Mouse (Mus musculus) myocyte (in vitro differentiated cells): ENCODE measurements around the gene Prrt2. TPM values are rescaled to one million over a fixed set of nuclear protein-coding genes. Genes with fewer than 3 reads are reported as not detected.
A peak's percentile ranks its signal among the peaks of the same experiment; 100 is the strongest.

ENCODE experiments used
- H3K27me3 ChIP-seq: one replicate; pipeline ENCODE4 v1.6.1; 2011; ENCODE audit not compliant: control insufficient read depth, insufficient read depth, insufficient read length
- H3K36me3 ChIP-seq: one replicate; pipeline ENCODE4 v1.6.1; 2011; ENCODE audit not compliant: control insufficient read depth, insufficient read depth
- H3K4me2 ChIP-seq: one replicate; pipeline ENCODE4 v1.6.1; 2011; ENCODE audit warnings: low read depth, control low read depth
- H3K4me3 ChIP-seq: one replicate; pipeline ENCODE4 v1.5.1; 2011; ENCODE audit warnings: mild to moderate bottlenecking, control low read depth, moderate library complexity
- H3K79me2 ChIP-seq: one replicate; pipeline ENCODE4 v1.6.1; 2011; ENCODE audit not compliant: control insufficient read depth, insufficient read depth
- H3ac ChIP-seq: one replicate; pipeline ENCODE4 v1.6.1; 2011; ENCODE audit not compliant: control insufficient read depth, insufficient read length
- CEBPB ChIP-seq: IDR thresholded peaks from 2 replicates; pipeline ENCODE4 v1.6.1; 2011; ENCODE audit warnings: mild to moderate bottlenecking, moderate library complexity; ENCODE audit not compliant: poor library complexity, insufficient read depth, severe bottlenecking
- E2F4 ChIP-seq: IDR thresholded peaks from one replicate; pipeline ENCODE4 v1.6.1; 2011; ENCODE audit warnings: mild to moderate bottlenecking, control low read depth, moderate library complexity; ENCODE audit not compliant: insufficient read depth
- MAX ChIP-seq: IDR thresholded peaks from one replicate; pipeline ENCODE4 v1.6.1; 2011; ENCODE audit warnings: low read depth, mild to moderate bottlenecking, control low read depth
- MYOD1 ChIP-seq, 3 experiments: IDR thresholded peaks; one replicate each; pipeline ENCODE4 v1.6.1; 2011; ENCODE audit warnings: control low read depth in 2 of 3, low read depth in 2 of 3, mild to moderate bottlenecking in 2 of 3, moderate library complexity in 1 of 3; ENCODE audit not compliant: insufficient read length in 2 of 3, control insufficient read depth in 1 of 3
- POLR2A ChIP-seq: IDR thresholded peaks from one replicate; pipeline ENCODE4 v1.6.1; 2011; ENCODE audit warnings: low read depth, mild to moderate bottlenecking, control low read depth, moderate library complexity; ENCODE audit not compliant: insufficient read length
- POLR2AphosphoS2 ChIP-seq: IDR thresholded peaks from one replicate; pipeline ENCODE4 v1.6.1; 2011; ENCODE audit warnings: low read depth, control low read depth; ENCODE audit not compliant: insufficient read length
- SRF ChIP-seq: IDR thresholded peaks from one replicate; pipeline ENCODE4 v1.6.1; 2011; ENCODE audit warnings: low read depth; ENCODE audit not compliant: control insufficient read depth, insufficient read length
- TCF12 ChIP-seq: IDR thresholded peaks from one replicate; pipeline ENCODE4 v1.6.1; 2011; ENCODE audit warnings: mild to moderate bottlenecking, control low read depth; ENCODE audit not compliant: poor library complexity, insufficient read depth, severe bottlenecking
- TCF3 ChIP-seq: IDR thresholded peaks from one replicate; pipeline ENCODE4 v1.6.1; 2011; ENCODE audit warnings: low read depth, control low read depth; ENCODE audit not compliant: insufficient read length
- polyA plus RNA-seq: library from polyadenylated mRNA; unstranded; fragments of >200 nt; fragmentation: generic; extraction: Trizol; gene quantifications from one replicate; pipeline ENCODE4 v1.2.1, GENCODE M21; 2012; ENCODE audit warnings: missing spikeins

The Prrt2 gene
- polyA plus RNA-seq, 1 experiment, result not detected

DNA sequence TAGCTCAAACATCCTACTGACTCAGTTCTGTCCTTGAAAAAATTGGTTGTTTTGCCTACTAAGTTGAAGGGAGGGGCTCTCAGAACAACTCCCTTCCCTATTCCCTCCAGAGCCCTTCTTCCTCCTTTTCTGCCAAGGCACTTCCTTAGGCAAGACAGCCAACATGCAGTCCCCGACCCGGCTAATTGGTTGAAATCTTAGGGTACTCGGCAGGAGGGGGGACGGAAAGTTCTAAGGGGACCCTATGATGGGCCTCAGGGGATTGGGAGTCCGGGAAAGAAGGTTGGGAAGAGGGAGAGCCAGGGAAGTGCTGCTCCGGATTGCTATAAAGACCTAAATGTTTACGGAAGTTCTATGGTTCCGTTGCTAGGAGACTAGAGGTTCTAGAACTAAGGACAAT is 45.5 kb downstream of the Prrt2 start:
- Histone ChIP-seq H3K79me2 (peaks cover 13% of the 10 kb centered on the region), H3K36me3 (peaks cover 14% of the 10 kb centered on the region), H3K4me3 (peak overlapping the region; percentile 95), H3K27me3 (peaks cover 7% of the 10 kb centered on the region), H3K4me2 (peak overlapping the region; percentile 51), H3ac (no peak overlapping the region)
- no peak for TF ChIP-seq POLR2AphosphoS2
- no peak for TF ChIP-seq MYOD1 (IDR thresholded peaks at IDR 0.05; ENCODE audit: control insufficient read depth in 1 of 3, insufficient read length in 2 of 3, low read depth in 2 of 3)
- TF ChIP-seq POLR2A, result no peak
- no peak for TF ChIP-seq CEBPB
- TF ChIP-seq MAX, result no peak
- no peak for TF ChIP-seq TCF12
- TF ChIP-seq E2F4, result no peak
- no peak for TF ChIP-seq TCF3
- no peak for TF ChIP-seq SRF

Other genes starting within 250 kb of the Prrt2 start
- 82.2 TPM for gene Ypel3, start 244.3 kb downstream of the Prrt2 start, polyA plus RNA-seq
- 0.23 TPM for gene Tbx6, start 239.7 kb downstream of the Prrt2 start, polyA plus RNA-seq
- gene Ppp4c, start 228.7 kb downstream of the Prrt2 start, polyA plus RNA-seq, result 113 TPM
- 0.94 TPM for gene Fam57b, start 223.5 kb downstream of the Prrt2 start, polyA plus RNA-seq
- not detected for gene 4930451I11Rik, start 189.6 kb downstream of the Prrt2 start, polyA plus RNA-seq
- gene Doc2a, start 173.8 kb downstream of the Prrt2 start, polyA plus RNA-seq, result not detected
- gene Hirip3, start 159.2 kb downstream of the Prrt2 start, polyA plus RNA-seq, result 16.2 TPM
- 62.4 TPM for gene Ino80e, start 158.8 kb downstream of the Prrt2 start, polyA plus RNA-seq
- 26.6 TPM for gene Taok2, start 136.5 kb downstream of the Prrt2 start, polyA plus RNA-seq
- 34.1 TPM for gene Tmem219, start 98.3 kb downstream of the Prrt2 start, polyA plus RNA-seq
- 14.6 TPM for gene Kctd13, start 92.3 kb downstream of the Prrt2 start, polyA plus RNA-seq
- 0.11 TPM for gene Asphd1, start 71.6 kb downstream of the Prrt2 start, polyA plus RNA-seq
- gene Sez6l2, start 70.6 kb downstream of the Prrt2 start, polyA plus RNA-seq, result 0.10 TPM
- 173 TPM for gene Cdipt, start 45.3 kb downstream of the Prrt2 start, polyA plus RNA-seq
- gene Cdiptos, start 45.1 kb downstream of the Prrt2 start, polyA plus RNA-seq, result 0.18 TPM
- 111 TPM for gene Mvp, start 6.6 kb downstream of the Prrt2 start, polyA plus RNA-seq
- 0.95 TPM for gene Pagr1b, start 4.7 kb downstream of the Prrt2 start, polyA plus RNA-seq
- gene Pagr1a, start 3.9 kb downstream of the Prrt2 start, polyA plus RNA-seq, result 8.1 TPM
- 37.7 TPM for gene Gm42742, start 114 bp downstream of the Prrt2 start, polyA plus RNA-seq
- 115 TPM for gene Maz, start 5.8 kb upstream of the Prrt2 start, polyA plus RNA-seq
- 29.9 TPM for gene Kif22, start 21.3 kb upstream of the Prrt2 start, polyA plus RNA-seq
- gene Zg16, start 66.1 kb upstream of the Prrt2 start, polyA plus RNA-seq, result not detected
- gene AI467606, start 70.1 kb upstream of the Prrt2 start, polyA plus RNA-seq, result 45.0 TPM
- gene Qprt, start 101.0 kb upstream of the Prrt2 start, polyA plus RNA-seq, result 0.04 TPM
- gene Spn, start 116.6 kb upstream of the Prrt2 start, polyA plus RNA-seq, result 21.7 TPM
- gene Cd2bp2, start 174.8 kb upstream of the Prrt2 start, polyA plus RNA-seq, result 58.3 TPM
- 62.8 TPM for gene Tbc1d10b, start 187.3 kb upstream of the Prrt2 start, polyA plus RNA-seq
- gene Mylpf, start 187.7 kb upstream of the Prrt2 start, polyA plus RNA-seq, result 10,881 TPM
- 11.4 TPM for gene Zfp553, start 211.8 kb upstream of the Prrt2 start, polyA plus RNA-seq
- gene Sept1, start 211.9 kb upstream of the Prrt2 start, polyA plus RNA-seq, result 2.2 TPM
- 34.9 TPM for gene Zfp771, start 223.1 kb upstream of the Prrt2 start, polyA plus RNA-seq
- 76.9 TPM for gene Dctpp1, start 239.5 kb upstream of the Prrt2 start, polyA plus RNA-seq